Mouse (Mus musculus) retina, postnatal 1 day (tissue): ENCODE data around the gene Cd4.
"Not testable (repeated sequence)": the region's sequence is repeated elsewhere in the genome, so short reads cannot be mapped to it uniquely, and the experiment has no call there.

Source experiments
- DNase-seq: peaks from one replicate; pipeline ENCODE4 v3.0.0-alpha.2; 2012

Cd4 gene

GRCm38 (mm10) chr6:124915160-124915941 lies 27.3 kb upstream of the Cd4 start:
- peak; percentile 74 for DNase-seq

- DNase-seq, result no peak
These were observed 26.5 kb upstream of the Cd4 start for GRCm38 (mm10) chr6:124914511-124914910.

- no peak for DNase-seq
These were observed 25.8 kb upstream of the Cd4 start for GRCm38 (mm10) chr6:124913721-124914285.

GRCm38 (mm10) chr6:124913214-124913613 lies 25.2 kb upstream of the Cd4 start:
- no peak for DNase-seq

- DNase-seq, result no peak
These were observed 23.7 kb upstream of the Cd4 start, which contains the start of gene Lag3 for GRCm38 (mm10) chr6:124911533-124912218. Lag3 (minus strand) TSS chr6:124911705.

- DNase-seq, result peak; percentile 56
These were observed 22.0 kb upstream of the Cd4 start for GRCm38 (mm10) chr6:124910032-124910431.

GRCm38 (mm10) chr6:124907767-124908166 lies 19.7 kb upstream of the Cd4 start:
- no peak for DNase-seq

GRCm38 (mm10) chr6:124904991-124905860 lies 17.2 kb upstream of the Cd4 start:
- DNase-seq, result peak; percentile 76

- peak; percentile 95 for DNase-seq
These were observed 16.4 kb upstream of the Cd4 start for GRCm38 (mm10) chr6:124904161-124904981.

- DNase-seq, result peak; percentile 96
These were observed 15.6 kb upstream of the Cd4 start for GRCm38 (mm10) chr6:124903580-124904151.

- no peak for DNase-seq
These were observed 13.8 kb upstream of the Cd4 start for GRCm38 (mm10) chr6:124901851-124902250.

- peak; percentile 38 for DNase-seq
These were observed 12.9 kb upstream of the Cd4 start for GRCm38 (mm10) chr6:124900801-124901480.

- DNase-seq, result peak; percentile 64
These were observed 12.2 kb upstream of the Cd4 start for GRCm38 (mm10) chr6:124900056-124900800.

GRCm38 (mm10) chr6:124898359-124898758 lies 10.3 kb upstream of the Cd4 start:
- DNase-seq, result peak; percentile 71

GRCm38 (mm10) chr6:124894113-124894512 lies 6.1 kb upstream of the Cd4 start:
- DNase-seq, result not testable (repeated sequence)

GRCm38 (mm10) chr6:124890997-124891396 lies 3.0 kb upstream of the Cd4 start:
- no peak for DNase-seq

- no peak for DNase-seq
These were observed 619 bp upstream of the Cd4 start for GRCm38 (mm10) chr6:124888555-124889125.

GRCm38 (mm10) chr6:124885956-124886381 lies 2.1 kb downstream of the Cd4 start:
- DNase-seq, result no peak

GRCm38 (mm10) chr6:124884714-124885500 lies 3.1 kb downstream of the Cd4 start:
- no peak for DNase-seq
